Mouse (Mus musculus): Measurements from ENCODE around the gene Spindoc.

GRCm38 (mm10) chr19:7382248-7382902 lies 419 bp downstream of the Spindoc start:
- TF ChIP-seq SMC3 (IDR thresholded peaks at IDR 0.05; ENCODE audit: low read depth, low read length): no peak
- no peak for TF ChIP-seq CTCF (conservative IDR thresholded peaks at IDR 0.05 in 1 of 2, IDR thresholded peaks at IDR 0.05 in 1 of 2; ENCODE audit: low read depth in 2 of 2, low read length in 2 of 2)

Data from CH12.LX (cell line).